Mouse (Mus musculus): ENCODE data around the gene Pdcd7. TPM values are rescaled to one million over a fixed set of nuclear protein-coding genes. Genes with fewer than 3 reads are reported as not detected.
A peak's percentile ranks its signal among the peaks of the same experiment; 100 is the strongest.

The Pdcd7 gene
- polyA plus RNA-seq (2012; rRNA removed) = 9.9 and 15.7 TPM in 2 replicates

- DNase-seq (ENCODE audit: low read depth in 1 of 2, low spot score in 2 of 2) = peak; percentile 90 to 93
- peak within 1 kb of the TSS; percentile 71 for H3K4me3 ChIP-seq (ENCODE audit: extremely low read depth, insufficient read depth, insufficient read length)
- 2% methylated on average over 43 of the region's 59 CpGs for WGBS
- H3K36me3 ChIP-seq (ENCODE audit: control insufficient read depth, insufficient read depth, low read length) = peaks cover 2% of the 10 kb centered on the region; the same call in 1 of the 2 replicates
- TF ChIP-seq CTCF (IDR thresholded peaks at IDR 0.05; ENCODE audit: extremely low read depth, insufficient read depth, insufficient read length, insufficient replicate concordance) (no peak), POLR2A (IDR thresholded peaks at IDR 0.05; ENCODE audit: low read depth, low read length) (peak; percentile 91)
- peak within 1 kb of the TSS; percentile 73 for H3K27ac ChIP-seq (ENCODE audit: insufficient read depth, low read length)
- peaks cover 7% of the 10 kb centered on the region for H3K4me1 ChIP-seq (ENCODE audit: control insufficient read depth, insufficient read depth, insufficient read length)
- H3K27me3 ChIP-seq (ENCODE audit: control insufficient read depth, insufficient read depth, low read length) = no peaks in the 10 kb centered on the region
Measured at GRCm38 (mm10) chr9:65345854-65346475, at the start of gene Pdcd7. Gene Pdcd7, plus strand, starts transcription at chr9:65346104.

GRCm38 (mm10) chr9:65297056-65297455 lies 48.8 kb upstream of the Pdcd7 start:
- H3K4me3 ChIP-seq (ENCODE audit: extremely low read depth, insufficient read depth, insufficient read length) = no peak overlapping the region
- no peak for DNase-seq (ENCODE audit: low read depth in 1 of 2, low spot score in 2 of 2)
- peaks cover 4% of the 10 kb centered on the region for H3K36me3 ChIP-seq (ENCODE audit: control insufficient read depth, insufficient read depth, low read length)
- H3K27ac ChIP-seq (ENCODE audit: insufficient read depth, low read length) = no peak overlapping the region
- TF ChIP-seq CTCF (IDR thresholded peaks at IDR 0.05; ENCODE audit: extremely low read depth, insufficient read depth, insufficient read length, insufficient replicate concordance) (no peak), POLR2A (IDR thresholded peaks at IDR 0.05; ENCODE audit: low read depth, low read length) (no peak)
- H3K4me1 ChIP-seq (ENCODE audit: control insufficient read depth, insufficient read depth, insufficient read length) = no peaks in the 10 kb centered on the region; the same call in none of the 2 replicates
- no peaks in the 10 kb centered on the region for H3K27me3 ChIP-seq (ENCODE audit: control insufficient read depth, insufficient read depth, low read length)
- WGBS = 95% methylated on average over 2 of the region's 2 CpGs

- no peak overlapping the region for H3K27ac ChIP-seq (ENCODE audit: insufficient read depth, low read length)
Measured at GRCm38 (mm10) chr9:65298761-65299160, 47.1 kb upstream of the Pdcd7 start.

GRCm38 (mm10) chr9:65299650-65300049 lies 46.3 kb upstream of the Pdcd7 start:
- 98% methylated on average over 7 of the region's 7 CpGs for WGBS
- TF ChIP-seq POLR2A (IDR thresholded peaks at IDR 0.05; ENCODE audit: low read depth, low read length) = no peak
- TF ChIP-seq CTCF (IDR thresholded peaks at IDR 0.05; ENCODE audit: extremely low read depth, insufficient read depth, insufficient read length, insufficient replicate concordance) = no peak

More at GRCm38 (mm10) chr9:65298761-65299160, 47.1 kb upstream of the Pdcd7 start:
- H3K27me3 ChIP-seq (ENCODE audit: control insufficient read depth, insufficient read depth, low read length) = no peaks in the 10 kb centered on the region
- no peak overlapping the region for H3K4me3 ChIP-seq (ENCODE audit: extremely low read depth, insufficient read depth, insufficient read length)
- no peaks in the 10 kb centered on the region; the same call in 1 of the 2 replicates for H3K4me1 ChIP-seq (ENCODE audit: control insufficient read depth, insufficient read depth, insufficient read length)
- no peak for DNase-seq (ENCODE audit: low read depth in 1 of 2, low spot score in 2 of 2)
- 96% methylated on average over 3 of the region's 3 CpGs for WGBS
- no peak for TF ChIP-seq POLR2A (IDR thresholded peaks at IDR 0.05; ENCODE audit: low read depth, low read length)
- no peak for TF ChIP-seq CTCF (IDR thresholded peaks at IDR 0.05; ENCODE audit: extremely low read depth, insufficient read depth, insufficient read length, insufficient replicate concordance)
- H3K36me3 ChIP-seq (ENCODE audit: control insufficient read depth, insufficient read depth, low read length) = peaks cover 9% of the 10 kb centered on the region

GRCm38 (mm10) chr9:65302327-65302983 lies 43.4 kb upstream of the Pdcd7 start:
- no peak for TF ChIP-seq POLR2A (IDR thresholded peaks at IDR 0.05; ENCODE audit: low read depth, low read length)
- no peak for TF ChIP-seq CTCF (IDR thresholded peaks at IDR 0.05; ENCODE audit: extremely low read depth, insufficient read depth, insufficient read length, insufficient replicate concordance)
- WGBS = 95% methylated on average over 4 of the region's 4 CpGs
- H3K27me3 ChIP-seq (ENCODE audit: control insufficient read depth, insufficient read depth, low read length) = no peaks in the 10 kb centered on the region
- no peak for DNase-seq (ENCODE audit: low read depth in 1 of 2, low spot score in 2 of 2)
- H3K4me3 ChIP-seq (ENCODE audit: extremely low read depth, insufficient read depth, insufficient read length) = no peak overlapping the region
- no peaks in the 10 kb centered on the region for H3K4me1 ChIP-seq (ENCODE audit: control insufficient read depth, insufficient read depth, insufficient read length)
- H3K27ac ChIP-seq (ENCODE audit: insufficient read depth, low read length) = no peak overlapping the region
- H3K36me3 ChIP-seq (ENCODE audit: control insufficient read depth, insufficient read depth, low read length) = peaks cover 13% of the 10 kb centered on the region

More at GRCm38 (mm10) chr9:65299650-65300049, 46.3 kb upstream of the Pdcd7 start:
- Histone ChIP-seq H3K4me1 (ENCODE audit: control insufficient read depth, insufficient read depth, insufficient read length) (no peaks in the 10 kb centered on the region; the same call in 1 of the 2 replicates), H3K27me3 (ENCODE audit: control insufficient read depth, insufficient read depth, low read length) (no peaks in the 10 kb centered on the region), H3K36me3 (ENCODE audit: control insufficient read depth, insufficient read depth, low read length) (peaks cover 11% of the 10 kb centered on the region), H3K27ac (ENCODE audit: insufficient read depth, low read length) (no peak overlapping the region), H3K4me3 (ENCODE audit: extremely low read depth, insufficient read depth, insufficient read length) (no peak overlapping the region)
- no peak for DNase-seq (ENCODE audit: low read depth in 1 of 2, low spot score in 2 of 2)

GRCm38 (mm10) chr9:65303586-65303985 lies 42.3 kb upstream of the Pdcd7 start:
- DNase-seq (ENCODE audit: low read depth in 1 of 2, low spot score in 2 of 2) = no peak
- Histone ChIP-seq H3K27ac (ENCODE audit: insufficient read depth, low read length) (no peak overlapping the region; the same call in 1 of the 2 replicates), H3K4me1 (ENCODE audit: control insufficient read depth, insufficient read depth, insufficient read length) (no peaks in the 10 kb centered on the region), H3K27me3 (ENCODE audit: control insufficient read depth, insufficient read depth, low read length) (no peaks in the 10 kb centered on the region), H3K36me3 (ENCODE audit: control insufficient read depth, insufficient read depth, low read length) (peaks cover 15% of the 10 kb centered on the region), H3K4me3 (ENCODE audit: extremely low read depth, insufficient read depth, insufficient read length) (no peak overlapping the region)
- WGBS = 86% methylated on average over 4 of the region's 4 CpGs
- no peak for TF ChIP-seq CTCF (IDR thresholded peaks at IDR 0.05; ENCODE audit: extremely low read depth, insufficient read depth, insufficient read length, insufficient replicate concordance)
- TF ChIP-seq POLR2A (IDR thresholded peaks at IDR 0.05; ENCODE audit: low read depth, low read length) = no peak
